Mouse (Mus musculus) frontal cortex, postnatal 14 days (tissue): ENCODE results near the gene Nms.

Experiments used
- DNase-seq, 2 experiments: peaks; one replicate each; pipeline ENCODE4 v3.0.0; 2022; ENCODE audit warnings: low spot score in 2 of 2

Gene Nms

DNA sequence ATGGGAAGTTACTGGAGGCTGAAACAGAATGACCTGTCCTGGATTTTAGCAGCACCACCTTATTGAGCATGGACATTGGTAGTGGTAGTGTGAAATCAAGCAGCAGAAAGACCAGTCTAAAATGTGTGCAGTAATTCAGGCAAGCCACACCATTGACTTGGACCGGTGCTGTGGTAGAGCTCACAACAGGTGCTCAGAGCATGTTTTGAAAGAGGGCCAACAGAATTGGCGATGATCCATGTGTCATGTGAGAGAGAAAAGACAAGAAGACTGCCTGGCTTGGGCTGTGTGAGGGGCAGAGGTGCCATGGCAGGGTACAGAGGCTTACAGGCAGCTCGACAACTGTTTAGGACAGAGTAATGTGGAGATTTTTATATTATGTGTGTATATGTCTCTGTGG is 53.4 kb downstream of the Nms start:
- DNase-seq: no peak
